Mouse (Mus musculus): ENCODE measurements around the gene Tef. TPM values are rescaled to one million over a fixed set of nuclear protein-coding genes. Genes with fewer than 3 reads are reported as not detected.

Tef gene
- total and polyA plus RNA-seq, 3 experiments: 12.3 to 21.7 TPM; not detected in 1

DNA sequence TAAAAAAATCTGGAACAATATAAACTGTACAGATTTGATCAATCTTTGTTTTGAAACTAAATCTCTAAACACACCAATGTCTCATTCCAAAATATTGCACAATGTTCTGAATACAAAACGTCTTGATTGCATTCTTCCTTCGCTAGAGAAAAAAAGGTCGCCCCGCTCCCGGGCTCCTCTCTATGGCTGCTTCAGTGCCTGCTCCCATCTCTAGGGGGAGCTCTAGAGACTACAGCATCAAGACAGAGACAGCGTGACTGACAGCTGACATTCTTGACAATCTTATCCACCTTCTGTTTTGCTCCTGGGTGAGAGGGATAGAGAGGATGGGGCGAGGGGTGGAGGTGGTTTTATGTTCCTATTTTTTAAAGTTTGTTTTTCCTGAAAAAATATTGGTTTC lies 46.1 kb downstream of the Tef start:
- H3K4me3 ChIP-seq (ENCODE audit: control insufficient read depth in 1 of 2, insufficient read depth in 1 of 2, low read depth in 2 of 2, low read length in 2 of 2): no peak overlapping the region
- H3K9me3 ChIP-seq (replicated peaks; ENCODE audit: insufficient read depth, low read length): no peaks in the 10 kb centered on the region
- TF ChIP-seq RAD21 (IDR thresholded peaks at IDR 0.05; ENCODE audit: low read depth, low read length): peak; percentile 17
- no peak; the same call in 1 of the 2 replicates for TF ChIP-seq HCFC1 (IDR thresholded peaks at IDR 0.05; ENCODE audit: low read depth, low read length)
- TF ChIP-seq ZNF384 (IDR thresholded peaks at IDR 0.05; ENCODE audit: low read depth, low read length): peak; percentile 58; the same call in 1 of the 2 replicates
- no peak for TF ChIP-seq GABPA (IDR thresholded peaks at IDR 0.05; ENCODE audit: low read depth, low read length)
- 0 out of 2 replicates have a peak, but pooled peaks have one; percentile 39 for TF ChIP-seq MYC (IDR thresholded peaks at IDR 0.05; ENCODE audit: low read depth, low read length)
- peak; percentile 60 for TF ChIP-seq SIN3A (IDR thresholded peaks at IDR 0.05; ENCODE audit: low read length)
- TF ChIP-seq MAZ (IDR thresholded peaks at IDR 0.05; ENCODE audit: low read depth, low read length): no peak
- no peak for TF ChIP-seq KAT2A (conservative IDR thresholded peaks at IDR 0.05; ENCODE audit: low read depth, low read length)
- TF ChIP-seq CTCF (IDR thresholded peaks at IDR 0.05 in 2 of 3, conservative IDR thresholded peaks at IDR 0.05 in 1 of 3; ENCODE audit: control insufficient read depth in 1 of 3, insufficient read depth in 1 of 3, low read depth in 2 of 3, low read length in 3 of 3, poor library complexity in 1 of 3, severe bottlenecking in 1 of 3): peak; percentile 71 to 77 (median 76)
- no peak for TF ChIP-seq NRF1 (IDR thresholded peaks at IDR 0.05; ENCODE audit: insufficient read depth, low read depth, low read length, poor library complexity, severe bottlenecking)
- TF ChIP-seq POLR2AphosphoS5 (IDR thresholded peaks at IDR 0.05; ENCODE audit: borderline replicate concordance, low read depth, low read length): no peak
- TF ChIP-seq SMC3 (IDR thresholded peaks at IDR 0.05; ENCODE audit: low read depth, low read length): peak; percentile 45
- TF ChIP-seq RCOR1 (IDR thresholded peaks at IDR 0.05; ENCODE audit: low read depth, low read length): no peak
- TF ChIP-seq ZC3H11A (IDR thresholded peaks at IDR 0.05; ENCODE audit: low read depth, low read length): no peak
- no peak for TF ChIP-seq TAL1 (IDR thresholded peaks at IDR 0.05; ENCODE audit: low read length)
- no peak for TF ChIP-seq E2F4 (IDR thresholded peaks at IDR 0.05; ENCODE audit: borderline replicate concordance, low read depth, low read length)
- TF ChIP-seq USF2 (IDR thresholded peaks at IDR 0.05; ENCODE audit: borderline replicate concordance in 1 of 2, insufficient read depth in 1 of 2, low read depth in 1 of 2, low read length in 2 of 2): no peak
- peak; percentile 52; the same call in 1 of the 2 replicates for TF ChIP-seq MXI1 (IDR thresholded peaks at IDR 0.05; ENCODE audit: low read depth, low read length)
- TF ChIP-seq TBP (IDR thresholded peaks at IDR 0.05; ENCODE audit: low read depth, low read length): no peak
- no peak for TF ChIP-seq USF1 (IDR thresholded peaks at IDR 0.05; ENCODE audit: low read depth, low read length)
- no peak for TF ChIP-seq POLR2A (IDR thresholded peaks at IDR 0.05; ENCODE audit: control insufficient read depth in 1 of 2, insufficient read depth in 1 of 2, low read depth in 1 of 2, low read length in 2 of 2, poor library complexity in 1 of 2)
- peaks cover 16% of the 10 kb centered on the region for H3K79me2 ChIP-seq (ENCODE audit: control insufficient read depth, insufficient read depth, low read length, poor library complexity)
- peaks cover 0 to 6% of the 10 kb centered on the region in 2 experiments; a peak in 2 of 4 replicates for H3K36me3 ChIP-seq (ENCODE audit: control insufficient read depth in 1 of 2, insufficient read depth in 2 of 2, low read length in 2 of 2)
- H3K9ac ChIP-seq (ENCODE audit: control insufficient read depth, low read depth, low read length, poor library complexity, severe bottlenecking): no peak overlapping the region
- H3K27ac ChIP-seq (ENCODE audit: control insufficient read depth, low read depth, low read length): no peak overlapping the region
- no peaks in the 10 kb centered on the region for H3K27me3 ChIP-seq (ENCODE audit: control insufficient read depth in 1 of 2, insufficient read depth in 2 of 2, low read length in 2 of 2)
- H3K4me1 ChIP-seq (ENCODE audit: control insufficient read depth in 1 of 2, insufficient read depth in 2 of 2, low read length in 2 of 2): no peaks in the 10 kb centered on the region
- DNase-seq (ENCODE audit: low read depth, low spot score): peak; percentile 72

DNA sequence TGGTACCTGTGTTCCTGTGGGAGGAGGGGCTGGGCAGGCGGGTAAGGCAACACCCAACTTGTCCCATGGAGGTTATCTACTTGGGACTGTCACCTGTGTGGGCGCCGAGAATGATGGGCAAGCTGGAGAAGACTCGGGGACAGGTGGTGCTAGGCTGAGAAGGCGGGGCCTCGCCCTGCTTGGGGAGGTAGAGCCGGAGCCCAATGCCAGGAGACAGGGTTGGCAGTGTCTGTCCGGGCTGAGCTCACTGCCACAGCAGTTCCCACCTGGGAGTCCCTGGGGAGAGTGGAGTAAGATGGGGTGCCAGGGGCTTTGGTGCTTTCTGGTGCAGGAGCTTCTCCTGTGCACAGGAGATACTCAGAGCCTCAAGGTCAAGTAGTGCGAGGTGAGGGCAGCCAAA lies 46.9 kb downstream of the Tef start:
- no peaks in the 10 kb centered on the region for H3K27me3 ChIP-seq (ENCODE audit: control insufficient read depth in 1 of 2, insufficient read depth in 2 of 2, low read length in 2 of 2)
- H3K27ac ChIP-seq (ENCODE audit: control insufficient read depth, low read depth, low read length): no peak overlapping the region
- no peak overlapping the region for H3K9ac ChIP-seq (ENCODE audit: control insufficient read depth, low read depth, low read length, poor library complexity, severe bottlenecking)
- no peak overlapping the region for H3K4me3 ChIP-seq (ENCODE audit: control insufficient read depth in 1 of 2, insufficient read depth in 1 of 2, low read depth in 2 of 2, low read length in 2 of 2)
- H3K4me1 ChIP-seq (ENCODE audit: control insufficient read depth in 1 of 2, insufficient read depth in 2 of 2, low read length in 2 of 2): no peaks in the 10 kb centered on the region
- H3K36me3 ChIP-seq (ENCODE audit: control insufficient read depth in 1 of 2, insufficient read depth in 2 of 2, low read length in 2 of 2): peaks cover 0 to 7% of the 10 kb centered on the region in 2 experiments; a peak in 2 of 4 replicates
- TF ChIP-seq HCFC1 (IDR thresholded peaks at IDR 0.05; ENCODE audit: low read depth, low read length): no peak
- TF ChIP-seq RAD21 (IDR thresholded peaks at IDR 0.05; ENCODE audit: low read depth, low read length): no peak
- no peaks in the 10 kb centered on the region for H3K9me3 ChIP-seq (replicated peaks; ENCODE audit: insufficient read depth, low read length)
- no peak for DNase-seq (ENCODE audit: low read depth, low spot score)
- H3K79me2 ChIP-seq (ENCODE audit: control insufficient read depth, insufficient read depth, low read length, poor library complexity): peaks cover 20% of the 10 kb centered on the region

Measured in MEL (cell line).